Mouse (Mus musculus): ENCODE measurements at regions not wholly inside any gene's neighbourhood (a gene's known extent, or its start where the extent isn't known, plus 50 kb on each side); places are given as distances from the start of the nearest gene placed in this dataset.

- no peak overlapping the region for H3K9ac ChIP-seq (ENCODE audit: low read depth, low read length)
- H3K4me3 ChIP-seq (ENCODE audit: insufficient read depth, low read depth, low read length), result no peak overlapping the region
- H3K4me1 ChIP-seq (ENCODE audit: control insufficient read depth, insufficient read depth, low read length), result no peaks in the 10 kb centered on the region
- no peaks in the 10 kb centered on the region for H3K27me3 ChIP-seq (ENCODE audit: control insufficient read depth, insufficient read depth, low read length)
- no peaks in the 10 kb centered on the region for H3K79me2 ChIP-seq (ENCODE audit: control insufficient read depth, insufficient read depth, low read length)
- H3K36me3 ChIP-seq (ENCODE audit: control insufficient read depth, insufficient read depth, low read length), result no peaks in the 10 kb centered on the region
- H3K27ac ChIP-seq (replicated peaks; ENCODE audit: insufficient read depth, low read depth, low read length), result no peak overlapping the region
- no peak for DNase-seq (ENCODE audit: extremely low read depth, low read depth, low spot score)
- WGBS, result 81% methylated on average over 3 of the region's 3 CpGs
- TF ChIP-seq POLR2A (IDR thresholded peaks at IDR 0.05; ENCODE audit: extremely low read depth, insufficient read depth, low read length), result no peak
- no peak for TF ChIP-seq CTCF (IDR thresholded peaks at IDR 0.05; ENCODE audit: low read depth, low read length)
These were observed 1007.5 kb downstream of the Robo2 start for GRCm38 (mm10) chr16:73404099-73404498.

- no peak overlapping the region for H3K9ac ChIP-seq (ENCODE audit: low read depth, low read length)
- no peaks in the 10 kb centered on the region for H3K27me3 ChIP-seq (ENCODE audit: control insufficient read depth, insufficient read depth, low read length)
- no peak for DNase-seq (ENCODE audit: extremely low read depth, low read depth, low spot score)
- H3K4me1 ChIP-seq (ENCODE audit: control insufficient read depth, insufficient read depth, low read length), result no peaks in the 10 kb centered on the region
- H3K36me3 ChIP-seq (ENCODE audit: control insufficient read depth, insufficient read depth, low read length), result no peaks in the 10 kb centered on the region
- H3K4me3 ChIP-seq (ENCODE audit: insufficient read depth, low read depth, low read length), result no peak overlapping the region
- TF ChIP-seq CTCF (IDR thresholded peaks at IDR 0.05; ENCODE audit: low read depth, low read length), result no peak
- TF ChIP-seq POLR2A (IDR thresholded peaks at IDR 0.05; ENCODE audit: extremely low read depth, insufficient read depth, low read length), result no peak
- H3K79me2 ChIP-seq (ENCODE audit: control insufficient read depth, insufficient read depth, low read length), result no peaks in the 10 kb centered on the region
- WGBS, result 61% methylated on average over 2 of the region's 2 CpGs
- H3K27ac ChIP-seq (replicated peaks; ENCODE audit: insufficient read depth, low read depth, low read length), result no peak overlapping the region
These were observed 1032.6 kb downstream of the Robo2 start for GRCm38 (mm10) chr16:73379056-73379455.

GRCm38 (mm10) chr16:73374608-73375165 lies 1036.9 kb downstream of the Robo2 start:
- 79% methylated on average over 3 of the region's 3 CpGs for WGBS
- Histone ChIP-seq H3K4me3 (ENCODE audit: insufficient read depth, low read depth, low read length) (no peak overlapping the region), H3K27me3 (ENCODE audit: control insufficient read depth, insufficient read depth, low read length) (no peaks in the 10 kb centered on the region), H3K79me2 (ENCODE audit: control insufficient read depth, insufficient read depth, low read length) (no peaks in the 10 kb centered on the region), H3K27ac (replicated peaks; ENCODE audit: insufficient read depth, low read depth, low read length) (no peak overlapping the region), H3K4me1 (ENCODE audit: control insufficient read depth, insufficient read depth, low read length) (no peaks in the 10 kb centered on the region), H3K36me3 (ENCODE audit: control insufficient read depth, insufficient read depth, low read length) (no peaks in the 10 kb centered on the region), H3K9ac (ENCODE audit: low read depth, low read length) (no peak overlapping the region)
- no peak for TF ChIP-seq CTCF (IDR thresholded peaks at IDR 0.05; ENCODE audit: low read depth, low read length)
- TF ChIP-seq POLR2A (IDR thresholded peaks at IDR 0.05; ENCODE audit: extremely low read depth, insufficient read depth, low read length), result no peak
- DNase-seq (ENCODE audit: extremely low read depth, low read depth, low spot score), result no peak

DNA sequence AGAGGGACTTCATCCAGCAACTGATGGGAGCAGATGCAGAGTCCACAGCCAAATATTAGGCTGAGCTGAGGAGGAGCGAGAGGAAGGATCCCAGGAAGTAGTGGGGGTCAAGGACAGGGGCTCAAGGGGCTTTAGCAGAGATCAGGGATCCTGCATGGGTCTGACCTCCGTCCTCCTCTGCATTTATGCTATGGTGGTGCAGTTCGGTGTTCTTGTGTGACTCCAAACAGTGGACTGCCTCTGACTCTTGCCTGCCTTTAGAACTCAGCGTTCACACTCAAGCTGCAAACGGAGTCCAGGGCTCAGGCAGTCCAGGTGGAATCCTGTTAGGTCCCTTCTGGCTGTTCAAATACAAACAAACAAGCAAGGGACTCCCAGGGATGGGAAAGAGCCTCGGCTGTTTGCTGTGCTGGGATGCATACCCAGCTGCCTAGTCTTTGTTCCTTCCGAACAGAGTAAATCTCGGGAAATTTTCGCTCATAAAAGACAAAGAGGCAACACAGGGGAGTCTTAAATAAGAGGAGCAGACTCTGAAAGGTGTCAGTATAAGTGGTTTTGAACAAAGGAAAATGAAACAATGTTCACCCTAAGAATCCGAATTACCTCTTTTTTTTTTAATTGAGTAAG lies 1042.9 kb downstream of the Robo2 start:
- no peaks in the 10 kb centered on the region for H3K4me1 ChIP-seq (ENCODE audit: control insufficient read depth, insufficient read depth, low read length)
- H3K27ac ChIP-seq (replicated peaks; ENCODE audit: insufficient read depth, low read depth, low read length), result no peak overlapping the region
- H3K27me3 ChIP-seq (ENCODE audit: control insufficient read depth, insufficient read depth, low read length), result no peaks in the 10 kb centered on the region
- H3K36me3 ChIP-seq (ENCODE audit: control insufficient read depth, insufficient read depth, low read length), result no peaks in the 10 kb centered on the region
- no peak overlapping the region for H3K4me3 ChIP-seq (ENCODE audit: insufficient read depth, low read depth, low read length)
- H3K79me2 ChIP-seq (ENCODE audit: control insufficient read depth, insufficient read depth, low read length), result no peaks in the 10 kb centered on the region
- no peak for TF ChIP-seq POLR2A (IDR thresholded peaks at IDR 0.05; ENCODE audit: extremely low read depth, insufficient read depth, low read length)
- no peak for TF ChIP-seq CTCF (IDR thresholded peaks at IDR 0.05; ENCODE audit: low read depth, low read length)
- H3K9ac ChIP-seq (ENCODE audit: low read depth, low read length), result no peak overlapping the region
- WGBS, result 39% methylated on average over 10 of the region's 10 CpGs
- no peak for DNase-seq (ENCODE audit: extremely low read depth, low read depth, low spot score)

DNA sequence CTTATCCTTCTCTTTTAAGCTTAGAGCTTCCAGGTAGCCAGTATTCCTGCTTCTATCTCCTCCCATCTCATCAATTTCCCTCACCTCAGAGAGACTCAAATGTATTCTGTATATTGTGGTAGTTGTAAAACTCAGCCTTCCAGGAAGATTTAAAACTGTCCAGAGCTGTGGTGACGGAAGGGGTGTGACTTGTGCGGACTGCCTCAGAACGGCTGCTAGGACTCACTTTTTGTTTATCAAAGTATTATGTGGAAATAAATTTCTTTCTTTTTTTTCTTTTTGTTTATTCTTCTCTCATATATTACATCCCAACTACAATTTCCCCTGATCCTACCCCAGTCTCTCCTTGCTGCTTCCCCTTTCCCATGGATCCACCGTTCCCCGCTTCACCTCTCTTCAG lies 1043.7 kb downstream of the Robo2 start:
- no peaks in the 10 kb centered on the region for H3K27me3 ChIP-seq (ENCODE audit: control insufficient read depth, insufficient read depth, low read length)
- H3K79me2 ChIP-seq (ENCODE audit: control insufficient read depth, insufficient read depth, low read length), result no peaks in the 10 kb centered on the region
- no peaks in the 10 kb centered on the region for H3K36me3 ChIP-seq (ENCODE audit: control insufficient read depth, insufficient read depth, low read length)
- no peak for TF ChIP-seq POLR2A (IDR thresholded peaks at IDR 0.05; ENCODE audit: extremely low read depth, insufficient read depth, low read length)
- TF ChIP-seq CTCF (IDR thresholded peaks at IDR 0.05; ENCODE audit: low read depth, low read length), result no peak
- no peak overlapping the region for H3K4me3 ChIP-seq (ENCODE audit: insufficient read depth, low read depth, low read length)
- no peak overlapping the region for H3K27ac ChIP-seq (replicated peaks; ENCODE audit: insufficient read depth, low read depth, low read length)
- no peak for DNase-seq (ENCODE audit: extremely low read depth, low read depth, low spot score)
- WGBS, result 90% methylated on average over 5 of the region's 5 CpGs
- H3K9ac ChIP-seq (ENCODE audit: low read depth, low read length), result no peak overlapping the region
- no peaks in the 10 kb centered on the region for H3K4me1 ChIP-seq (ENCODE audit: control insufficient read depth, insufficient read depth, low read length)

GRCm38 (mm10) chr16:73367226-73367840 lies 1044.3 kb downstream of the Robo2 start:
- no peak overlapping the region for H3K4me3 ChIP-seq (ENCODE audit: insufficient read depth, low read depth, low read length)
- no peak for TF ChIP-seq POLR2A (IDR thresholded peaks at IDR 0.05; ENCODE audit: extremely low read depth, insufficient read depth, low read length)
- TF ChIP-seq CTCF (IDR thresholded peaks at IDR 0.05; ENCODE audit: low read depth, low read length), result no peak
- no peaks in the 10 kb centered on the region for H3K36me3 ChIP-seq (ENCODE audit: control insufficient read depth, insufficient read depth, low read length)
- DNase-seq (ENCODE audit: extremely low read depth, low read depth, low spot score), result no peak
- 83% methylated on average over 17 of the region's 17 CpGs for WGBS
- H3K79me2 ChIP-seq (ENCODE audit: control insufficient read depth, insufficient read depth, low read length), result no peaks in the 10 kb centered on the region
- no peak overlapping the region for H3K27ac ChIP-seq (replicated peaks; ENCODE audit: insufficient read depth, low read depth, low read length)
- H3K4me1 ChIP-seq (ENCODE audit: control insufficient read depth, insufficient read depth, low read length), result no peaks in the 10 kb centered on the region
- no peak overlapping the region for H3K9ac ChIP-seq (ENCODE audit: low read depth, low read length)
- no peaks in the 10 kb centered on the region for H3K27me3 ChIP-seq (ENCODE audit: control insufficient read depth, insufficient read depth, low read length)

Data from liver, adult 2 months (tissue).